Mouse (Mus musculus): ENCODE measurements around the gene Acsl3.

Acsl3 gene

DNA sequence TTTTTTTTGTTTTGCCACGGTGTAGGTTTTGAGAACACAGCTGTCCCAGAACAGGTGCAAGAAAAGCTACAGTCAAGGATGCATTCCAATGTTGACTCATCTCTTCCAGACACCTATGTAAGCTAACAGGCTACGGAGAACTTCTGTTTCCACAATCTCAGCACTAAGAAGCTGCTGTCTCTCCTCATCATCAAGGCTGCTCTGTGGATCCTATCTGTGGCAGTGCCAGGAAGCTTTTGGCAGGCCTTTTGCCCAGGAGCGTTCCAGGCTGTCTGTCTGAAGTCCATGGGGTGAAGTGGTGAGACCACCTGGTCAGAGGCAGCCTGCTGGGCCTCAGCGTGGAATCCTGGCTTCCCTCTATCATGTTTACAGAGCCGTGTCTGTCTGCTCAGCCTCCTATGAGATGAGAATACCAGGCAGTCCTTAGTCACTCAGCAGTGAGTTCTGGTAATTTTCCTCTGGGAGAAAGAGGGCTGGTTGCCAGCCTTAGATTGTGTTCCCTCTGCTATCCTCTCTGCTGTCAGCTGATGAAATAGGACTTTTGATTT, 87.7 kb downstream of the Acsl3 start:
- DNase-seq: peak; percentile 73
